Mouse (Mus musculus) MEL (cell line): Measurements from ENCODE around the gene Vmn1r210. TPM values are rescaled to one million over a fixed set of nuclear protein-coding genes. Genes with fewer than 3 reads are reported as not detected.
"Not testable (repeated sequence)": the region's sequence is repeated elsewhere in the genome, so short reads cannot be mapped to it uniquely, and the experiment has no call there.

Experiments used
- DNase-seq: peaks from one replicate; pipeline ENCODE4 v3.0.0; 2011; ENCODE audit warnings: low read depth, low spot score
- H3K27ac ChIP-seq: 2 replicates; pipeline ENCODE4 v1.5.1; 2012; ENCODE audit warnings: low read depth, mild to moderate bottlenecking, control low read depth, low read length, moderate library complexity; ENCODE audit not compliant: control insufficient read depth
- H3K27me3 ChIP-seq, 2 experiments: fragments of 150-350 bp in 1 of 2; sonication (generic) in 1 of 2; 2 replicates each; pipeline ENCODE4 v1.6.1; 2012; ENCODE audit warnings: low read length in 2 of 2, mild to moderate bottlenecking in 2 of 2, improper control_type of control experiment in 1 of 2, moderate library complexity in 1 of 2; ENCODE audit not compliant: insufficient read depth in 2 of 2, control insufficient read depth in 1 of 2
- H3K36me3 ChIP-seq, 2 experiments: 2 replicates each; pipeline ENCODE4 v1.6.1; 2012 to 2014; ENCODE audit warnings: low read length in 2 of 2, improper control_type of control experiment in 1 of 2, inconsistent platforms in 1 of 2, mild to moderate bottlenecking in 1 of 2; ENCODE audit not compliant: insufficient read depth in 2 of 2, control insufficient read depth in 1 of 2
- H3K4me1 ChIP-seq, 2 experiments: fragments of 150-350 bp in 1 of 2; sonication (generic) in 1 of 2; 2 replicates each; pipeline ENCODE4 v1.6.1; 2012; ENCODE audit warnings: low read length in 2 of 2, improper control_type of control experiment in 1 of 2, mild to moderate bottlenecking in 1 of 2; ENCODE audit not compliant: insufficient read depth in 2 of 2, control insufficient read depth in 1 of 2
- H3K4me3 ChIP-seq, 2 experiments: fragments of 150-350 bp in 1 of 2; sonication (generic) in 1 of 2; 2 replicates each; pipeline ENCODE4 v1.5.1; 2012; ENCODE audit warnings: low read depth in 2 of 2, low read length in 2 of 2, mild to moderate bottlenecking in 2 of 2, moderate library complexity in 2 of 2, control low read depth in 1 of 2, improper control_type of control experiment in 1 of 2; ENCODE audit not compliant: control insufficient read depth in 1 of 2, insufficient read depth in 1 of 2
- H3K79me2 ChIP-seq: 2 replicates; pipeline ENCODE4 v1.6.1; 2012; ENCODE audit warnings: mild to moderate bottlenecking, low read length, moderate library complexity; ENCODE audit not compliant: control insufficient read depth, poor library complexity, insufficient read depth
- H3K9ac ChIP-seq: 2 replicates; pipeline ENCODE4 v1.6.1; 2012; ENCODE audit warnings: low read depth, mild to moderate bottlenecking, control low read depth, low read length, moderate library complexity; ENCODE audit not compliant: control insufficient read depth, poor library complexity, severe bottlenecking
- H3K9me3 ChIP-seq: fragments of 150-350 bp; sonication (generic); replicated peaks from 2 replicates; pipeline ENCODE4 v1.6.1; 2012; ENCODE audit warnings: mild to moderate bottlenecking, low read length, improper control_type of control experiment, moderate library complexity; ENCODE audit not compliant: insufficient read depth
- CHD1 ChIP-seq: IDR thresholded peaks from 2 replicates; pipeline ENCODE4 v1.6.1; 2012; ENCODE audit warnings: low read depth, mild to moderate bottlenecking, inconsistent platforms, low read length, improper control_type of control experiment
- CHD2 ChIP-seq: IDR thresholded peaks from 2 replicates; pipeline ENCODE4 v1.6.1; 2011; ENCODE audit warnings: low read length, improper control_type of control experiment
- ELF1 ChIP-seq: IDR thresholded peaks from 2 replicates; pipeline ENCODE4 v1.6.1; 2014; ENCODE audit warnings: low read depth, mild to moderate bottlenecking, inconsistent platforms, low read length, improper control_type of control experiment, moderate library complexity
- GABPA ChIP-seq: IDR thresholded peaks from 2 replicates; pipeline ENCODE4 v1.6.1; 2012; ENCODE audit warnings: low read depth, mild to moderate bottlenecking, inconsistent platforms, low read length, improper control_type of control experiment, moderate library complexity
- GATA1 ChIP-seq: IDR thresholded peaks from 2 replicates; pipeline ENCODE4 v1.6.1; 2011; ENCODE audit warnings: low read depth, low read length, improper control_type of control experiment
- KAT2A ChIP-seq: conservative IDR thresholded peaks from 2 replicates; pipeline ENCODE4 v1.6.1; 2012; ENCODE audit warnings: low read depth, low read length, improper control_type of control experiment, inconsistent platforms
- MAFK ChIP-seq: IDR thresholded peaks from 2 replicates; pipeline ENCODE4 v1.6.1; 2011; ENCODE audit warnings: low read depth, mild to moderate bottlenecking, low read length, improper control_type of control experiment, borderline replicate concordance
- MXI1 ChIP-seq: IDR thresholded peaks from 2 replicates; pipeline ENCODE4 v1.6.1; 2011; ENCODE audit warnings: mild to moderate bottlenecking, low read depth, low read length, improper control_type of control experiment
- MYB ChIP-seq: IDR thresholded peaks from 2 replicates; pipeline ENCODE4 v1.6.1; 2011; ENCODE audit warnings: mild to moderate bottlenecking, low read depth, low read length, improper control_type of control experiment
- NELFE ChIP-seq: IDR thresholded peaks from 2 replicates; pipeline ENCODE4 v1.6.1; 2011; ENCODE audit warnings: low read depth, low read length, improper control_type of control experiment
- POLR2AphosphoS2 ChIP-seq: IDR thresholded peaks from 2 replicates; pipeline ENCODE4 v1.6.1; 2011; ENCODE audit warnings: low read length, improper control_type of control experiment
- POLR2AphosphoS5 ChIP-seq: IDR thresholded peaks from 2 replicates; pipeline ENCODE4 v1.6.1; 2012; ENCODE audit warnings: low read depth, borderline replicate concordance, mild to moderate bottlenecking, inconsistent platforms, low read length, moderate library complexity, mixed read lengths
- SIN3A ChIP-seq: IDR thresholded peaks from 2 replicates; pipeline ENCODE4 v1.6.1; 2012; ENCODE audit warnings: low read length, improper control_type of control experiment, inconsistent platforms
- TAL1 ChIP-seq: IDR thresholded peaks from 2 replicates; pipeline ENCODE4 v1.6.1; 2012; ENCODE audit warnings: mild to moderate bottlenecking, inconsistent platforms, low read length, moderate library complexity, mixed read lengths
- UBTF ChIP-seq: IDR thresholded peaks from 2 replicates; pipeline ENCODE4 v1.6.1; 2012; ENCODE audit warnings: low read depth, mild to moderate bottlenecking, inconsistent platforms, low read length, improper control_type of control experiment, moderate library complexity, borderline replicate concordance; ENCODE audit not compliant: insufficient read depth
- USF1 ChIP-seq: IDR thresholded peaks from 2 replicates; pipeline ENCODE4 v1.6.1; 2014; ENCODE audit warnings: low read depth, mild to moderate bottlenecking, inconsistent platforms, low read length, improper control_type of control experiment, moderate library complexity
- ZC3H11A ChIP-seq: IDR thresholded peaks from 2 replicates; pipeline ENCODE4 v1.6.1; 2012; ENCODE audit warnings: low read depth, mild to moderate bottlenecking, inconsistent platforms, low read length, improper control_type of control experiment
- ZNF384 ChIP-seq: IDR thresholded peaks from 2 replicates; pipeline ENCODE4 v1.6.1; 2012; ENCODE audit warnings: low read depth, mild to moderate bottlenecking, inconsistent platforms, low read length, improper control_type of control experiment
- polyA plus RNA-seq, 2 experiments: library from polyadenylated mRNA; stranded (reverse) in 1 of 2; unstranded in 1 of 2; fragments of >175 nt in 1 of 2; fragments of >200 nt in 1 of 2; gene quantifications; 2 replicates each; pipeline versions ENCODE4 v1.2.1 to v1.2.4; 2012; ENCODE audit warnings: low replicate concordance in 2 of 2, low read depth in 1 of 2; ENCODE audit not compliant: insufficient read length in 2 of 2, insufficient read depth in 1 of 2, missing spikeins in 1 of 2
- total RNA-seq: library from RNA; depleted of rRNA; stranded (reverse); fragments of 300-350 nt; gene quantifications from 2 replicates; pipeline ENCODE4 v1.2.3, GENCODE M21; 2012

The Vmn1r210 gene
- total and polyA plus RNA-seq, 3 experiments: 0.15 to 0.84 TPM; not detected in 1

- H3K9me3 ChIP-seq: no peaks in the 10 kb centered on the region
- no peak within 1 kb of the TSS for H3K9ac ChIP-seq
- H3K79me2 ChIP-seq: no peaks in the 10 kb centered on the region
- no peak within 1 kb of the TSS for H3K27ac ChIP-seq
- H3K36me3 ChIP-seq: no peaks in the 10 kb centered on the region
- no peaks in the 10 kb centered on the region for H3K27me3 ChIP-seq
- H3K4me3 ChIP-seq: no peak within 1 kb of the TSS
- no peak for DNase-seq
- no peaks in the 10 kb centered on the region for H3K4me1 ChIP-seq
- no peak for TF ChIP-seq NELFE
- TF ChIP-seq USF1: no peak
- no peak for TF ChIP-seq KAT2A
- TF ChIP-seq CHD2: no peak
- no peak for TF ChIP-seq MAFK
- no peak for TF ChIP-seq CHD1
- TF ChIP-seq SIN3A: no peak
- TF ChIP-seq UBTF: no peak
- TF ChIP-seq ZC3H11A: no peak
- TF ChIP-seq ELF1: no peak
- no peak for TF ChIP-seq MYB
- TF ChIP-seq GATA1: no peak
- TF ChIP-seq, all 39 proteins: peak for 0
Observed at GRCm38 (mm10) chr13:22857461-22857860, 26.3 kb upstream of the Vmn1r210 start, which contains the start of gene Vmn1r211. Vmn1r211 (minus strand) TSS chr13:22857561.

- Histone ChIP-seq H3K9ac (no peak overlapping the region), H3K9me3 (no peaks in the 10 kb centered on the region), H3K4me1 (no peaks in the 10 kb centered on the region), H3K79me2 (no peaks in the 10 kb centered on the region), H3K4me3 (no peak overlapping the region), H3K27ac (no peak overlapping the region), H3K27me3 (no peaks in the 10 kb centered on the region)
- no peak for TF ChIP-seq TAL1
- TF ChIP-seq, all 39 proteins: peak for 0
- H3K36me3 ChIP-seq: no peaks in the 10 kb centered on the region
- no peak for DNase-seq
Observed at GRCm38 (mm10) chr13:22854760-22855159, 23.6 kb upstream of the Vmn1r210 start.

- no peak overlapping the region for H3K27ac ChIP-seq
- no peaks in the 10 kb centered on the region for H3K9me3 ChIP-seq
- H3K36me3 ChIP-seq: no peaks in the 10 kb centered on the region
- TF ChIP-seq ZNF384 (no peak), POLR2AphosphoS5 (no peak), GABPA (no peak), POLR2AphosphoS2 (no peak), MXI1 (no peak)
- DNase-seq: no peak
- H3K4me3 ChIP-seq: no peak overlapping the region
- H3K9ac ChIP-seq: no peak overlapping the region
- no peaks in the 10 kb centered on the region for H3K79me2 ChIP-seq
- no peaks in the 10 kb centered on the region for H3K27me3 ChIP-seq
- H3K4me1 ChIP-seq: no peaks in the 10 kb centered on the region
Observed at GRCm38 (mm10) chr13:22846798-22847197, 15.7 kb upstream of the Vmn1r210 start.

- DNase-seq, H3K9ac ChIP-seq, H3K27me3 ChIP-seq, H3K36me3 ChIP-seq, H3K27ac ChIP-seq, H3K4me3 ChIP-seq, H3K4me1 ChIP-seq, H3K9me3 ChIP-seq, H3K79me2 ChIP-seq: not testable (repeated sequence)
Observed at GRCm38 (mm10) chr13:22844304-22844703, 13.2 kb upstream of the Vmn1r210 start.

- H3K79me2 ChIP-seq, H3K27ac ChIP-seq, H3K4me1 ChIP-seq, H3K27me3 ChIP-seq, H3K4me3 ChIP-seq, H3K9ac ChIP-seq, H3K9me3 ChIP-seq, DNase-seq, H3K36me3 ChIP-seq: not testable (repeated sequence)
Observed at GRCm38 (mm10) chr13:22829395-22829794, 1.8 kb downstream of the Vmn1r210 start.
